Mouse (Mus musculus) G1E (cell line): Measurements from ENCODE around the gene Ptgir.

Source experiments
- CTCF ChIP-seq: IDR thresholded peaks from 2 replicates; pipeline ENCODE4 v1.5.1; 2012; ENCODE audit warnings: low read depth, low read length, inconsistent platforms, mixed read lengths
- GATA1 ChIP-seq: IDR thresholded peaks from 2 replicates; pipeline ENCODE4 v1.6.1; 2012; ENCODE audit warnings: borderline replicate concordance, low read length, inconsistent platforms, mixed read lengths
- TAL1 ChIP-seq: conservative IDR thresholded peaks from 2 replicates; pipeline ENCODE4 v1.6.1; 2012; ENCODE audit warnings: low read depth, low read length, inconsistent platforms, mixed read lengths

DNA sequence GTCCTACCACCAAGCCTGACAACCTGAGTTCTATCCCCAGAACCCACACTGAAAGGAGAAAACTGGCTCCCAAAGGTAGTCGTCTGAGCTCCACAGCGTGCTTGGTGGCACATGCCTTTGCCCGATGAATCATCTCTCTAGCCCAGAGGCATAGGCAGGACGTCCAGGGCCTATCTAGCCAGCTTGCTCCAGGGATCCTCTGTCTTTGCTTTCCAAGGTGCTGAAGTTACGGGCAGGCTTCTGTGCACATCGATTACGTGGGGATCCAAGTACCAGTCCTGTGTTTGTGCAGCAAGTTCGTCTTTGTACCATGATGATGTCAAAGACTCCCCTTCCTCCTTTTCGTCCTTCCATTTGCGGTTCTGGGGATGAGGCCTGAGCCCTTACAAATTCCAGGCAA, 34.7 kb upstream of the Ptgir start:
- no peak for TF ChIP-seq CTCF
- no peak for TF ChIP-seq GATA1
- TF ChIP-seq TAL1: no peak
